Mouse (Mus musculus) left cerebral cortex, postnatal 10 days (tissue): Measurements from ENCODE around the gene Hist2h2aa1. TPM values are rescaled to one million over a fixed set of nuclear protein-coding genes. Genes with fewer than 3 reads are reported as not detected.
A peak's percentile ranks its signal among the peaks of the same experiment; 100 is the strongest.
"Not testable (repeated sequence)": the region's sequence is repeated elsewhere in the genome, so short reads cannot be mapped to it uniquely, and the experiment has no call there.

Experiments
- DNase-seq, 2 experiments: peaks; one replicate each; pipeline ENCODE4 v3.0.0; 2021 to 2022; ENCODE audit warnings: low spot score in 2 of 2, mixed read lengths in 1 of 2; ENCODE audit errors: extremely low spot score in 1 of 2
- intact Hi-C: fragments of 180-260 bp; cut with DNase I; formaldehyde crosslinking; loops from one replicate; pipeline ENCODE4 v1.15.1; 2025
- total RNA-seq, 2 experiments: library from RNA; stranded (reverse); gene quantifications; 2 replicates each; pipeline ENCODE4 v1.2.3; 2021

Hist2h2aa1 gene
- total RNA-seq, 2 experiments from 2014 or later, result 2.8 to 6.5 TPM

DNA sequence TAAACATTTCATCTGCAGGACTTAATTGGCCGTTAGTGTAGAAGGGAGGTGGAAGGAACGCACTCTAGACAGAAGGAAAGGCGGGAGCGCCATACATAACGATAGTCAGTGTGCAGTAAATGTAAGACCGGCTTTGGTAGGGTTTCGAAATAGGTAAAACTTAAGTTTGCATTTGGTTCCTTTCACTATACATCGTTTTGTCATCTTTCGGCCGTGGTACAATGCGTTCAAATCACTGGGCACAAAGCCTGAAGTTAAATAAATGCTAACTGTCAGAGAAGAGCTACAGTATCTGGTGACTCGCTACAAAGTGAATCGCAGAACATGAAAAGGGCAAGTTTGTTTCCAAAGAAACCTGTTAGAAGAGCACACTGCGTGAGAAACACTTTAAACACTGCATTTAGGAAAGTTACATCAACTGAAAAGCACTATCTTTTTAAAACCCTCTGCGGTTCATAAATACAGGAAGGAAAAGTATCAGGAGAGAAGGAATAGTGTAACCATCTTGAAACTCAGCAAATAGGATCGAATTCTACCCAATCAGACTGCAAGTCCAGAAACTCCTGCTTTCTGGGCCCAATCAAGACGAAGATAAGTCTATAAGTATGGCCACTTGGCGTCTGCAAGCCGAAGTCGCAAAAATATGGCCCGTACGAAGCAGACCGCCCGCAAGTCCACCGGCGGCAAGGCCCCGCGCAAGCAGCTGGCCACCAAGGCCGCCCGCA, 22.9 kb downstream of the Hist2h2aa1 start, which contains the start of gene Hist2h3b:
Hist2h3b (plus strand) TSS at position 604 of the 725 bp plus-strand sequence.
- DNase-seq, result peak; percentile 78 to 86
- intact Hi-C loops, result no loop called here

DNA sequence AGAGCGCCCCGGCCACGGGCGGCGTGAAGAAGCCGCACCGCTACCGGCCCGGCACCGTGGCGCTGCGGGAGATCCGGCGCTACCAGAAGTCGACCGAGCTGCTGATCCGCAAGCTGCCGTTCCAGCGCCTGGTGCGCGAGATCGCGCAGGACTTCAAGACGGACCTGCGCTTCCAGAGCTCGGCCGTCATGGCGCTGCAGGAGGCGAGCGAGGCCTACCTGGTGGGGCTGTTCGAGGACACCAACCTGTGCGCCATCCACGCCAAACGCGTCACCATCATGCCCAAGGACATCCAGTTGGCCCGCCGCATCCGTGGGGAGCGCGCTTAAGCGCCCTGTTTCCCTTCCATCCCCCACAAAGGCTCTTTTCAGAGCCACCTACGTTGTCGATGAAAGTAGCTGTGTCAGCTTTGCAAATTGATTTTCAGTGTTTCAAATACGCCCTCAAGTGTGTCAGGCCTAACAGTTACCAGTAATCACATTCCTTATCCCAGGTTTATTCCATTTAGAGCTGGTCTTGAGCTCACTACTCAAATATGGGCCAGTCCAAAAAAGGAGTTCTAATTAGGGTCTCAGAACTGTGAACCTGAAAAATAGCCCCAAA, 23.6 kb downstream of the Hist2h2aa1 start:
- intact Hi-C loops, DNase-seq: not testable (repeated sequence)

DNA sequence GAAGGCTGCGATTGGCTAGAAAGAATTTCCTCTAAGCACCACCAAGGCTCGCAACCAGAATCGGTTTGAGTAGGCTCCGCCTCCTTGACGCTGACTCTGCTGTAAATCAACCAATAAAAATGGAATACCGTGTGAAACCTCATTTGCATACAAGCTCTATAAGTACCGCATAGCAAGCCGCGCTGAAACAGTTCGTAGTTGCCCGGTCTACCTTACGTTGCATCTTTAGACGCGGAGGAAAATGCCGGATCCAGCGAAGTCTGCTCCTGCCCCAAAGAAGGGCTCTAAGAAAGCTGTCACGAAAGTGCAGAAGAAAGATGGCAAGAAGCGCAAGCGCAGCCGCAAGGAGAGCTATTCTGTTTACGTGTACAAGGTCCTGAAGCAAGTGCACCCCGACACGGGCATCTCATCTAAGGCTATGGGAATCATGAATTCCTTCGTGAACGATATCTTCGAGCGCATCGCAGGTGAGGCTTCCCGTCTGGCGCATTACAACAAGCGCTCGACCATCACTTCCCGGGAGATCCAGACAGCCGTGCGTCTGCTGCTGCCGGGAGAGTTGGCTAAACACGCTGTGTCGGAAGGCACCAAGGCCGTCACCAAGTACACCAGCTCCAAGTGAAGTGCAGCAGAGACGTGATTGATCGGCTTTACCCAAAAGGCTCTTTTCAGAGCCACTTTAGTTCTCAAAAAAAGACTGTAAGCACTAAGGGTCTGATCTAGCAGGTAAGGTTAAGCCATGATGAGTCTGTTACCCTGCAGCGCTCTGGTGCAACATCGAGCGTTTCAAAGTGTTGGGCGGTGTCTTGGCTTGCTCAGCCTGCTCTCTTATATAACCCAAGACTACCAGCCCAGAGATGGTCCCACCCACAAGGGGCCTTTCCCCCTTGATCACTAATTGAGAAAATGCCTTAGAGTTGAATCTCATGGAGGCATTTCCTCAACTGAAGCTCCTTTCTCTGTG, 24.5 kb downstream of the Hist2h2aa1 start, which contains the start of gene Hist2h2bb:
Hist2h2bb (plus strand) TSS at position 242 of the 964 bp plus-strand sequence.
- peak; percentile 93 to 95 for DNase-seq
- intact Hi-C loops, result no loop called here

DNA sequence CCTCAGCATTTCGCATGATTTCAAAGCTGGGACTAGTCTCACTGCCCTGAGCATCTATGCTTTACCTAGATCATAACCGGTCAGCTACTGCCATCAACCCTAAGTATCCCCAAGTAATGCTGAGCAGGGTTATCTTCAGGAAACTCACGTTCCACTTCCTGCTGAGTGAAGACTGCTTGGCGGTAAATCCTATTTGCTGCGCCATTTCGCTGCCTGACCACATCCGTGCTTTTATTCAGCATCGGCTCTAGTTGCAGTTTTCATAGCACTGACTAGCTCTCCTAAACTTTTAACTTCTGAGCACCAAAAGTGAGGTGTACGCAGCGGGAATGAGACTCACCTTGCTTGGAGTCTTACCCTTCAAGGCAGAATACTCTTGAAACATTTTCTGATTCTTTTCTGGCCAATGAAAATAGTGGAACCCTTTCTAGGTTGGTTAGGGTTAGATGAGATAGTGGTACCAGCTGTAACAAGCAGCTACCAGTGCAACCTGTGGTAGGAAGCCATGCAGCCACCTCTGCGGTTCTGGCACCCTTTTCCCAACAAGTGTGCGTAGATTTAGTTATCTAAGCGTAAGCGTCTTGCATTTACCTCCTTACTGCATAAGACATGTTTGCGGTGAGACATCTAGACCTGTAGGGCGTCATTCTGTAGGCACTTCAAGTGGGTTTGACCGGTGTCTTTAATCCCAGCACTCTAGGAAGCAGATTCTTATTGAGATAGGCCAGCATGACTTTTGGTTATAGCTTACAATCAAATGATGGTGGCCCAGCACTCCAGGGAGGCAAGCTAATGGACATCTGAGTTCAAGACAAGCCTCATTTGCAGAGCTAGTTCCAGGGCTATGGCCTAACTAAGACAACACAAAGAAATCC, 28.5 kb downstream of the Hist2h2aa1 start:
- intact Hi-C loops, result no loop called here
- no peak for DNase-seq

DNA sequence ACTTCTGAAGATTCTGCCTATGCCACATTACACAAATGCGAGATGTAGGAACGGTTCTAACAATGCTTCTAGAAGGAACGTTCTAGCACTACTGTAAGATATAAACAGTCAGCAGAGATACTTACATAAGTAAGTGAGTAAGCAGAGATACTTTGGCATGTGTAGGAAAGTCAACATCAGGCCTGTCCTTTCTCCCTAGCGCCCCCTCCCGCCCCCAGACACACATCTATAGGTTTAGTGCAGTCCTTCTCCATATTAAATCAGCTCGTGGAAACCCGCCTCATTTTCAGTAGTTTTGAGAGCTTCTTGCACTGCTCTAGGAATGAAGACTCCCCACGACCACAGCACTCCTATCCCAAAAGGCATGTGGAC, 32.1 kb downstream of the Hist2h2aa1 start:
- peak in 1 of 2 experiments; percentile 60 for DNase-seq
- intact Hi-C loops, result no loop called here

DNA sequence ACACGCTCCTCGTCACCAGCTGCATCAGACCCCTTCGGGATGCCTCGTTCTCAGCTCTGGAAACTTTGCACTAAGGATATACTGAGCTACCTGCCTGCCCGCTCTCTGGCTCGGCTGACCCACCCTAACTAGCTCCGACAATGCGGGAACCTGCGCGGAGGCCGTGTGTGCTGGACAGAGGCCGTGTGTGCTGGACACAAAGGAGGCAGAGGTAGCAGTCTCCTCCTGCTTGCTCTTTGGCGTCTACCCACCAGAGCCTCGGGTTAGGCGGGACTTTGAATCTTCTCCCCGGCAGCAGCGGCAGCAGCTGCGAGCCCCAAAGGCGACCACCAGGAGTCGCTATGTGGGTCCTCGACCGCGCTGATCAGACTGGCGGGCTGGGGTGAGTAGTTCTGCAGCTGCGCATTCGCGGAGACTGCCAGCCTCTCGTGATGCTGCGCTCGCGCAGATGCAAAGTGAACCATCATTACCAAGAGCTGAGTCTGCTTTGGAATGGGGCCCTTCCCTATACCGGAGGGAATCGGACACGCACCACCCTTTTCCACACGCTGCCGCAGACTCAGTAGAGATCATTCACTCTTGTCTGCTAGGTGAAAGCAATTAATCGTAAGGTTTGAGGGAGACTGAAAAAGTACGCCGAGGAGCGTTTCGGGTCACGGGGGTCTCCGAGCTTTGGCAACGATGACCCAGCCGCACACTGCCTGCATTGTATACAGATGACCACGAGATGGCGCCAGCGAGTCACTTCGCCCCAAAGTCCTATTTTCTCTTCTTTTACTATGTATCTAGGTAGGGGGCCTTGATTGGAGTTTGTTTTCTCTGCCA, 32.7 kb downstream of the Hist2h2aa1 start:
- intact Hi-C loops, result no loop called here
- DNase-seq, result peak; percentile 93 to 95

DNA sequence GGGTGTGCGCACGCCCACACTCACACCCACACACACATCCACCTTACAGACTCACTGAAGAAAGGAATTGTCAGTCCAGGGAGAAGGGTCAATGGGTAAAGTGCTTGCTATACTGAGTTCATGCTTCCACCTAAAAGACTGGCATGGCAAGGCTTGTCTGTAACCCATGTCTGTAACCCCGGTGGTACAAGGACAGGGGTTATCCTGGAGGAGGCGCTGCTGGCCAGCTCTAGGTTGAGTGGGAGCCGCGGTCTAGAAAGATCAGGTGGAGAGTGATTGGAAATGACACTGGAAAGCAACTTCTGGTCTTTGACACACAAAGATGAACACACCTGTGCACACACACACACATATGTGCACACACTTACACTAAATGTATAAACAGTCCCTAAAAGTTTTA, 35.4 kb downstream of the Hist2h2aa1 start:
- DNase-seq, result no peak
- intact Hi-C loops, result loop anchor here (5.0 kb wide), 2 partner anchors 162 to 222 kb away; no protein-coding TSS in a partner anchor

DNA sequence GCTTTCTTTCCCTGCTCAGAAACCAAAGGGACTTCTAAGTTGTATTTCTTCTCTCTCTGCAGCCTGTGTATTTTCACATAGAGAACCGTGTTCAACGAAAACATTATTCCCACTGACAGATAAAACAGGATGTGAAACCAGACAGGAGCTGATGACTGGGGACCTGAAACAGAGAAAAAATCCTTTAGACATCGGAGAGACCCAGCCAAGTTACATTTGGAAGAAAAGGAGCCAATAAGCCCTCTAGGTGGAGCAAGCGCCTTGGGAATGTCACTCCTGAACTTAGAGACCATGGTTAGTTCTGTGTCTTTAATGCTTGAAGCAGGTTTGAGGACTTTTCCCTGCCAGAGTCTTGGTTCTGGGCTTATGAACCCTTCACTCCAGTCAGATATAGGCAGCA, 39.2 kb downstream of the Hist2h2aa1 start:
- DNase-seq, result peak in 1 of 2 experiments; percentile 46
- intact Hi-C loops, result loop anchor here (5.0 kb wide), 2 partner anchors 158 to 218 kb away; no protein-coding TSS in a partner anchor

DNA sequence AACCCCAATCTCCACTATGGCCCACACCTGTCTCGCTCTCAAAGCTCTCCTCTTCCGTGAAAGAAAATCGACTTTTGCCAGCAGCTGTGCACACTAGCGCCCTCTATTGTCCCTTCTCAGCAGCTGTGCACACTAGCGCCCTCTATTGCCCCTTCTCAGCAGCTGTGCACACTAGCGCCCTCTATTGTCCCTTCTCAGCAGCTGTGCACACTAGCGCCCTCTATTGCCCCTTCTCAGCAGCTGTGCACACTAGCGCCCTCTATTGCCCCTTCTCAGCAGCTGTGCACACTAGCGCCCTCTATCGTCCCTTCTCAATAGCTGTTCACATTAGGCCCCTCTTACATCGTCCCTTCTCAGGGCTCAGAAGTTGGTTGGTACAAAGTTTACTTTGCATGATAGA, 42.0 kb downstream of the Hist2h2aa1 start:
- intact Hi-C loops, result not testable (repeated sequence)

DNA sequence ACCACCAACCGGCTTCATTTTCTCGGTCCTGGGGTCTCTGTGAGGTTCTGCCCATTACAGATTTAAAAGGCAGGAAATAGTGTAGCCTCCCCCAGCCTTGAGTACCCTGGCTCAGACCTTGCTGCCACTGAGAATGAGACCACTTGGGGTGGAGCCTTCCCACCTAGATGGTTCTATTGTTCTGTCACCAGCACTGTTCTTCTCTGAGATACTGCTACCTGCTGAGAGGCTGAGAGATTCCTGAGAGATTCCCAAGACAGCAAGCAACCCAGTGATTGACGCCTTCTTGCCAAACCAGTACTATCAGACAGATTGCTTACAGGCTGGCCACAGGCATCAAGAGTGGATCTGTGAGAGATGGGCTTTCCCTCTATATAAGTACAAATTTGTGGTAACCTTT, 43.9 kb downstream of the Hist2h2aa1 start:
- intact Hi-C loops, result no loop called here

More for the DNA sequence above, 42.0 kb downstream of the Hist2h2aa1 start:
- not testable (repeated sequence) for DNase-seq

DNA sequence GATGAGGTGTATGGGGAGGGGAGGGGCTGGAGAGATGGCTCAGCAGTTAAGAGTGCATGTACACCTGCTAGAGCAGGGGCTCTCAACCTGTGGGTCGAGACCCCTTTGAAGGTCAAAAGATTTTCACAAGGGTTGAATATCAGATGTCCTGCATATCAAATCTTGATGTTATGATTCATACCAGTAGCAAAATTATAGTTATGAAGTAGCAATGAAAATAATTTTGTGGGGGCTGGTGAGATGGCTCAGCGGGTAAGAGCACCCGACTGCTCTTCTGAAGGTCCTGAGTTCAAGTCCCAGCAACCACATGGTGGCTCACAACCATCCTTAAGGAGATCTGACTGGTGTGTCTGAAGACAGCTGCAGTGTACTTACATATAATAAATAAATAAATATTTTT, 45.4 kb downstream of the Hist2h2aa1 start:
- intact Hi-C loops, DNase-seq: not testable (repeated sequence)

More for the DNA sequence above, 43.9 kb downstream of the Hist2h2aa1 start:
- no peak for DNase-seq

DNA sequence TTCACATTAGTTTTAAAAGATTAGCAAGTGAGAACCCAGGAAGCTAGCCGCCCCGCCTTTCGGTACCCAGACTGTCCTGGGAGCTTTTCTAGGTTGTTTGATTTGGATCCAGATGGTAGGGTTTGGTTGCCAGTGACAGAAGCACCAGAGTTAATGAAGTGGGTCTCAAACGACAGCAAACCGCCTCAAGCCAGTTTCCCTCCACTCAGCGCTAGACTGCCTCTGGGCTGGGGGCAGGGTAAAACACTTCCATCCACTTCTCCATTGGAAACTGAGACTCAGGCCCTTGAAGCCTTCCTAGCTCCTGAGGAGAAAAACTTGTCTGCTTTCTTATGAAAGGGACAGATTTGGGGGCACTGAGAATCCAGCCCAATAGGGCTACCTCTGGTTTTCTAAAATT, 47.3 kb downstream of the Hist2h2aa1 start:
- no peak for DNase-seq
- intact Hi-C loops, result no loop called here

DNA sequence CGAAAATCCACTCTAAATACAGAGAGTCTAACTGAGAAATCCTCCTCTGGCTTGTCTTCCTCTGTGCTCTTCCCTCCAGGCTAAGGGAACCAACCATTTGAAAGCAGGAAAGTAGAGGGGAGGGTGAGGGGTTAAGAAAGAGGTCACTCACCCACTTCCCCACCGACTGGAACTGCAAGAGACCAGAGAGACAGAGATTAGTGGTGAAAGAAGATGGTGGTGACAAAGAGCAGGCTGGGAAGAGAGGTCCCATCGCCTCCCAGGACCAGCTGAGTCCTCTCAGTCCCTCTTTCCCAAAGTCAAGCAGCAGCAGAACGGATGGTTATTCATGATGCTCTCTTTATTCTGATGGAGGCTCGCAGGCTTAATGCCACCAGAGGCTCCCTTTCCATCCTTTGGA, 48.1 kb downstream of the Hist2h2aa1 start:
- intact Hi-C loops, result no loop called here
- DNase-seq, result no peak

DNA sequence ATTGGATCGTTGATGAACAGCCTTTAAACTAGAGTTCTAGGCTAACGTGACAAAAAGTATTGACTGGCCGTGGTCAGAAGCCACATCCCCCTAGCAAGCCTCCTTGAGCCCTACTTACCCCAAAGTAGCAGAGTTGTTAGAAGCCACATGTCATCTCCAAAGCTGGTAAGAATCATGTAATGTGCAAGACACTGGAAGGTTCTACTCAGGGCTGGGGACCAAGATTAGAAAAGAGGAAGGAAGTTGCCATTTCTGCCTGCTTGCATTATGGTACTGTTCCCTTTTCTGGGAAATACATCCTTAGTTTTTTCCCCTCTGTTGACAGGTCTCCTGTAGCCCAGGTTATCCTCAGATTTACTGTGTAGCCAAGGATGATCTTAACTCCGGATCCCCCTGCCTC, 48.5 kb downstream of the Hist2h2aa1 start, which contains the start of gene Fcgr1:
Fcgr1 (minus strand) TSS at position 183 of the 400 bp plus-strand sequence.
- intact Hi-C loops, result no loop called here

More for the DNA sequence above, 48.5 kb downstream of the Hist2h2aa1 start, which contains the start of gene Fcgr1:
- DNase-seq, result no peak
